Mouse (Mus musculus) forebrain, embryonic 14.5 days (tissue): ENCODE data around the gene Abca14. TPM values are rescaled to one million over a fixed set of nuclear protein-coding genes. Genes with fewer than 3 reads are reported as not detected.
A peak's percentile ranks its signal among the peaks of the same experiment; 100 is the strongest.

Source experiments
- ATAC-seq: fragments of 200-750 bp; cut with Nextera tagmentation; 2 replicates; pipeline ENCODE4 v1.8.0; 2017; ENCODE audit warnings: mild to moderate bottlenecking, moderate library complexity
- DNase-seq: peaks from one replicate; pipeline ENCODE4 v3.0.0-alpha.2; 2015; ENCODE audit warnings: low spot score
- H3K27ac ChIP-seq: fragments of 300-500 bp; sonication (generic); 2 replicates; pipeline ENCODE4 v1.5.1; 2014; ENCODE audit warnings: low read depth, mild to moderate bottlenecking, control low read depth, low read length, moderate library complexity
- H3K27me3 ChIP-seq: fragments of 300-500 bp; sonication (generic); replicated peaks from 2 replicates; pipeline ENCODE4 v1.6.1; 2014; ENCODE audit warnings: low read length, control low read depth, mixed read lengths; ENCODE audit not compliant: control insufficient read depth, insufficient read depth
- H3K36me3 ChIP-seq: fragments of 300-500 bp; sonication (generic); 2 replicates; pipeline ENCODE4 v1.6.1; 2014; ENCODE audit warnings: low read length, control low read depth; ENCODE audit not compliant: control insufficient read depth, insufficient read depth
- H3K4me1 ChIP-seq: fragments of 300-500 bp; sonication (generic); 2 replicates; pipeline ENCODE4 v1.6.1; 2014; ENCODE audit warnings: antibody characterized with exemption, low read length, control low read depth; ENCODE audit not compliant: control insufficient read depth, insufficient read depth
- H3K4me2 ChIP-seq: fragments of 300-500 bp; sonication (generic); 2 replicates; pipeline ENCODE4 v1.6.1; 2014; ENCODE audit warnings: mild to moderate bottlenecking, control low read depth, low read length
- H3K4me3 ChIP-seq: fragments of 300-500 bp; sonication (generic); 2 replicates; pipeline ENCODE4 v1.5.1; 2014; ENCODE audit warnings: low read depth, low read length, control low read depth
- H3K9ac ChIP-seq: fragments of 300-500 bp; sonication (generic); 2 replicates; pipeline ENCODE4 v1.6.1; 2014; ENCODE audit warnings: mild to moderate bottlenecking, low read length, control low read depth, moderate library complexity
- H3K9me3 ChIP-seq: fragments of 300-500 bp; sonication (generic); replicated peaks from 2 replicates; pipeline ENCODE4 v1.6.1; 2016; ENCODE audit warnings: low read length, control low read depth, mixed read lengths; ENCODE audit not compliant: control insufficient read depth
- WGBS: fragments of 180-500 bp; shearing (Covaris S2); extraction: QIAGEN DNeasy Blood & Tissue Kit; methylation state at CpG from one replicate; pipeline ENCODE4 v1.1.7; 2014; 5-methylcytosine and 5-hydroxymethylcytosine counted together
- polyA plus RNA-seq: library from polyadenylated mRNA; unstranded; fragments of >200 nt; fragmentation: Nextera tagmentation; extraction: Ambion mirVana; gene quantifications from 2 replicates; pipeline ENCODE4 v1.2.1, GENCODE M21; 2014

Gene Abca14
- polyA plus RNA-seq, 1 experiment from 2014 or later = not detected

DNA sequence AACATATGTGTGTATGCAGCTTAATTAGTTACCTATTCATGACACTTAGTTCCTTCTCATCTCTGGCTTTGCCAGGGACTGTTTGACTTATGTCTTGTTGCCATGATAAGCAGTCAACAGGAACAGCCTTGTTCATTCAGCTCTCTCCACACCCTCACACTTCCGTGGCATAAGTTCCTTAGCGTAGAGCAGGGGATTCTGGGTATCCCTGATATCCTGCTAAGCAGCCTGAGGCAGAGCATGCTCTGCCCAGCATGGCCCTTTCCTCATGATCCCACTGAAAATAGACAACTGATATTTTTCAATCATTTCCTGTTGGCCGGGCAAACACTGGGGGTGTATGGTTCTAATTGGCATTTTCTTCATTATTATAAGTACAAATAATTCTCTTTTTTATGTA, 26.1 kb upstream of the Abca14 start:
- Histone ChIP-seq H3K4me1 (no peaks in the 10 kb centered on the region), H3K27ac (no peak overlapping the region), H3K9ac (no peak overlapping the region), H3K9me3 (no peaks in the 10 kb centered on the region), H3K4me2 (no peak overlapping the region), H3K4me3 (no peak overlapping the region), H3K27me3 (no peaks in the 10 kb centered on the region), H3K36me3 (no peaks in the 10 kb centered on the region)
- no peak for ATAC-seq
- 86% methylated on average over 3 of the region's 3 CpGs for WGBS
- DNase-seq = no peak

DNA sequence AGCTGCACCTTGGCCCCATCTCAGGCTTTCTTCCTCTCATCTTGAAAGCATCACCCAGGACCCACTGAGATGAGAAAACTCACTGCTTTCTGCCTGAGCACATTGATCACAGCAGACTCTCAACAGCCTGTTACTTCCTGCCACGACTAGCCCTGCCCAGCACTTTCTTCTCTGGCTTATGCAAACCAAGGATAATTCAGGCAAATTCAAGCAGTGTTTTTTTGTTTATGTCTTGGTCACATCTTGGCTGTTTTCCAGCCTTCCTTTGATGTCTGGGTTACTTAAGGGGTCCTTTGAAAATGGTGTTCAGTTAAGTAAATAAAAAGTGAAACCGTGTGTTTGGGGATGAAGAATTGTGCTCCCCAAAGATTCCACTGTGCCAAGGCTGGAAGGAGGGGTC, 24.8 kb upstream of the Abca14 start:
- no peak overlapping the region for H3K9ac ChIP-seq
- no peaks in the 10 kb centered on the region for H3K9me3 ChIP-seq
- H3K4me3 ChIP-seq = no peak overlapping the region
- H3K27me3 ChIP-seq = no peaks in the 10 kb centered on the region
- H3K4me1 ChIP-seq = no peaks in the 10 kb centered on the region
- no peak; the same call in 1 of the 2 replicates for ATAC-seq
- no peak overlapping the region for H3K4me2 ChIP-seq
- H3K27ac ChIP-seq = no peak overlapping the region
- 12% methylated on average over 2 of the region's 2 CpGs for WGBS
- H3K36me3 ChIP-seq = no peaks in the 10 kb centered on the region
- peak; percentile 61 for DNase-seq

DNA sequence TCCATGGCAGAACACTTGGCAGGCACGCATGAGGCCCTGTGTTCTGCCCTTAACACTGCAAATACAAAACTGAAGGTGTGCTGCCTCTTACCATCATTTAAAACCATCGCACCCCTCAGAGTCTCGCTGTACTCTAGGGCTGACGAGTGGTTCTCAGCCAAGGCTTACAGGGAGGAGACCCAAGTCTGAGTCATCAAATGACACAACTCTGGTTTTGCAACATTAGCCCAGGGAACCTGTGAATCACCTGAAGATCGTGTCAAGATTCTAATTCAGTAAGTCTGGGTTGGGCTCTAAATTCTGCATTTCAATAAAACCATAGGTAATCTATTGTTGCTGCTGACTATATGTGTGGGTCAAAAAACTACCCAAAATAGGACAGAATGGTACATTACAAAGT, 23.2 kb upstream of the Abca14 start:
- no peak for ATAC-seq
- Histone ChIP-seq H3K27ac (no peak overlapping the region), H3K4me1 (no peaks in the 10 kb centered on the region), H3K27me3 (no peaks in the 10 kb centered on the region), H3K4me2 (no peak overlapping the region), H3K9me3 (no peaks in the 10 kb centered on the region), H3K9ac (no peak overlapping the region), H3K4me3 (no peak overlapping the region), H3K36me3 (no peaks in the 10 kb centered on the region)
- WGBS = 89% methylated on average over 5 of the region's 5 CpGs
- DNase-seq = no peak

DNA sequence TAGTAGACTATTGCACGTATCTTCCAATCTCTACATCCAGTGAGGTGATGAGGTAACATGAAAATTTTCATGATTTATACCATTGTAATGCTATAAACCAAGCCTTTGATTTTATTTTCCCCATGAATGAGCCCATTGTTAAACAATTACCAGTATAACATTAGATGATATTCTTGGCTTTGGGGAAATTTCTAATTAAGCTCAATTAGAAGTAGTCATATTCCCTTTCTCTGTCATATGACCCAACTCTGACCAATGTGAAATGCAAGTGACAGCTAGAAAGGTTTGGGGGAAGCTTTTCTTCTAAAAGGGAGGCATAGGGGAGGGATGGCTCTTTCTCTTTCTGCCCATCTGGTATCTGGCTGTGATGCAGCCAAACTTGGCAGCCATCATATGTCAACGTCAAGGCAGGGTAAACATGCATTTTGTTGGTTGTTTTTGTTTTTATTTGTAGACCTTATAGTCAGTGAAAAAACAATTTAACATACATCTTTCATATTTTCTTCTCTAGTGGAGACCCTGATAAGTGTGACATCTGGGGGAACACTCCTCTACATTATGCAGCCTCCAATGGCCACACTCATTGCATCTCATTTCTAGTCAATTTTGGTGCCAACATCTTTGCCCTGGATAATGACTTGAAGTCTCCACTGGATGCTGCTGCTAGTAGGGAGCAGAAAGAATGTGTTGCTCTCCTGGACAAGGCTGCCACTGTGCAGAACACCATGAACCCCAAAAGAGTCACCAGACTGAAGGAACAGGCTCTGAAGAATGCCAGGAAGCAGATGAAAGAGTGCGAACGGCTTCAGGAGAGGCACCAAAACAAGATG, 22.1 kb upstream of the Abca14 start:
- Histone ChIP-seq H3K27me3 (no peaks in the 10 kb centered on the region), H3K9me3 (no peaks in the 10 kb centered on the region), H3K9ac (no peak overlapping the region), H3K36me3 (no peaks in the 10 kb centered on the region), H3K4me3 (no peak overlapping the region), H3K4me2 (no peak overlapping the region), H3K4me1 (no peaks in the 10 kb centered on the region), H3K27ac (0 out of 2 replicates have a peak overlapping the region, but pooled peaks have one; percentile 15)
- 89% methylated on average over 4 of the region's 4 CpGs for WGBS
- DNase-seq = peak; percentile 48
- ATAC-seq = peak; percentile 48; the same call in 1 of the 2 replicates

DNA sequence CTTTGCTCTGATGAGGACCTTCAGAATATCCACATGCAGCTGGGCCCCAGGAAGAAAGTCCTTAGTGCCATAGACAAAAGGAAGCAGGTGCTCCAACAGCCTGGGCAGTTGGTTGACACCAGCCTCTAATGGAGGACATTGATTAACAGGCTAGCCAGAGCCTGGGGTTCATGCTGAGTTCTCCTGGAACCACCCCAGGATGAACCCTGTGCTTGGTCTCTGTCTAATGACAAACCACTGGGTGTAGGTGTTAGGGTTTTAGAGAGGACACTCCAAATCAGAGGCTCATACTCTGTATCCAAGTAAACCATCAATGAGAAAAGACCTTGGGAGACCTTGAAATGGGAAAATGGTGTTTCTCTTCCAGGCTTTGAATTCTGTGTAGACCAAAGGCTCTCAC, 20.9 kb upstream of the Abca14 start:
- no peaks in the 10 kb centered on the region for H3K27me3 ChIP-seq
- H3K9ac ChIP-seq = no peak overlapping the region
- no peak overlapping the region for H3K4me3 ChIP-seq
- ATAC-seq = no peak
- H3K4me2 ChIP-seq = no peak overlapping the region
- H3K4me1 ChIP-seq = no peaks in the 10 kb centered on the region
- no peak for DNase-seq
- no peaks in the 10 kb centered on the region for H3K36me3 ChIP-seq
- H3K9me3 ChIP-seq = no peaks in the 10 kb centered on the region
- no peak overlapping the region for H3K27ac ChIP-seq

DNA sequence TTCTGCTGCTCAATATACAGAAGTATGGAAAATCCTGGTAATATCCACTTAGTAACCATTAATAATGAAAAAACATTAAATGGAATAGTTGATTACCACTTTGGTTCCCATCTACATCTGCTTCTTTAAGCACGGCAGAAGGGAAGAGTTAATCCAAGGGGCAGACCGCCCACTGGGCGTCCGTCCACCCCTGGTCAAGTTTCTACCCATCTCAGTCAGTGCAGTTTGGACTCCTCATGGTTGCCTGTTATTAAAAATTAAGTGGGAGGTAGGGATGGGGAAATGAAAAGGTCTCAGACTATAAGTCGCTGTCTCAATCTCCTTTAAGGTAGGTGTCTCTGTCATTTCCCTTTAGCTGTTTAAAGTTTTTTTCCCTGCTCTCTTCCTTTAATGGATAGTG, 14.8 kb upstream of the Abca14 start:
- no peaks in the 10 kb centered on the region for H3K9me3 ChIP-seq

DNA sequence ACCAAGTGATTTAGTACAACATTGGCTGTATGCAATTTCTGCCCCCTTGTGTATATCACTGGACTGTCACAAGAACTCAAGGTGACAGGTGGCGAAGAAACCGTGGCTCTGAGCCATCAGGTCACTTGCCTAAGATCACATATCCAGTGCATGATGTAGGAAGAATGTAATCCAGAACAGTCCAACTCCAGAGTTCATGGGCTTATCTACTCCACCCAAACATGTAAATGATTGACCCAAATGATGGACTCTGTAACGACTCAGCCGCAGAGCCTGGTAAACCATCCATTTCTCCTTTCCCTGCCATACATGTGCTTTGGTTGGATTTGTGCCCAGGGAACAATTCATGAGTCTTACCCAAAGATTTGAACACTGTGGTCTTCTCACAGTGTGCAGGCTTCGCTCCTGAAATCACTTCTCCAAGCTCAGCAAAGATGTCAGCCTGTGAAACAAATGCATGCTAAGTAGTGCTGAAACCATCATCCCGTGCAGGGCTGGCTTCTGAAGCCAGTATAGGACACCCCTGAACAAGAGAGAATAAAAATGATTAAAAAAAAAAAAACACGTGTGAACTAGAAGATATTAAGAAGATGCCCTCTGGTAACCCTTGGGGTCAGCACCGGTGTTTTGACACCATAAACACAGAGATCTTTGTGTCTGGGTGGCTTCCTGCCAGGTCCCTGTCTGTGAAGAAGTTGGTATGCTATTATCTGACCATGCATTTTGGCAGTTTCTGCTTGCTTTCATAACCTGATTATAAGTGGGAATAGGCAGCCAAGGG, 14.2 kb upstream of the Abca14 start:
- Histone ChIP-seq H3K27me3 (no peaks in the 10 kb centered on the region), H3K4me1 (peaks cover 3% of the 10 kb centered on the region; the same call in 1 of the 2 replicates), H3K9me3 (no peaks in the 10 kb centered on the region), H3K4me3 (no peak overlapping the region), H3K9ac (no peak overlapping the region), H3K4me2 (no peak overlapping the region), H3K27ac (no peak overlapping the region), H3K36me3 (no peaks in the 10 kb centered on the region)
- ATAC-seq = no peak
- 74% methylated on average over 8 of the region's 8 CpGs for WGBS
- DNase-seq = no peak

More for the DNA sequence above, 14.8 kb upstream of the Abca14 start:
- no peaks in the 10 kb centered on the region for H3K27me3 ChIP-seq
- DNase-seq (no peak), ATAC-seq (no peak)
- no peaks in the 10 kb centered on the region for H3K36me3 ChIP-seq
- H3K27ac ChIP-seq = no peak overlapping the region
- H3K9ac ChIP-seq = no peak overlapping the region
- WGBS = 94% methylated on average over 5 of the region's 5 CpGs
- no peak overlapping the region for H3K4me3 ChIP-seq
- H3K4me1 ChIP-seq = peaks cover 3% of the 10 kb centered on the region; the same call in 1 of the 2 replicates
- no peak overlapping the region for H3K4me2 ChIP-seq

DNA sequence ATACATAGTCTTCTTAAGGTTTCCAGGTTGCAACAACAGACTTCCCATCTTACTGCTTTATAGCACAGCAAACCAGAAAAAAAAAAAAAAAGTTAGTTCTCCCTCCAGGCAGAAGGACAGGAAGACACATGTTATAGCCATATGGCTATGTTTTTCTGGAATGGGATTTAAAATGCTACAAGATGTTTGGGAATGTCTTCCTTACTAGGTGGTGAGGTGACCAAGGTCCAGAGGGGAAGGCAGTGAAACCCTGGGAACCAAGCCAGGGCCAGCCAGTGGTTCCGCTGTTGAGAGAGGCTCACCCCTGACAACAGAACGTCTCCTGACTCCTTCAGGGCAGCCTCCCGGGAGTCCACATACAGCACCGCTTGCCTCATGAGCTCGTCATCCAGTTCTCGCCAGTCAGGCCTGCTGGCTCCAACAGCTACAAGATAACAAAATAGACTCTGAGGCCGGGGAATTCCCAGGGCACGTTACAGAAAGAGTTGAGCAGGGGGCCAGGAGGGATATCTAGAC, 13.6 kb upstream of the Abca14 start:
- Histone ChIP-seq H3K27ac (0 out of 2 replicates have a peak overlapping the region, but pooled peaks have one; percentile 44), H3K9me3 (no peaks in the 10 kb centered on the region), H3K27me3 (no peaks in the 10 kb centered on the region), H3K4me1 (peaks cover 3% of the 10 kb centered on the region; the same call in 1 of the 2 replicates), H3K4me2 (no peak overlapping the region), H3K4me3 (no peak overlapping the region), H3K9ac (no peak overlapping the region), H3K36me3 (no peaks in the 10 kb centered on the region)
- ATAC-seq = 0 out of 2 replicates have a peak, but pooled peaks have one; percentile 32
- DNase-seq = peak; percentile 22
- 73% methylated on average over 8 of the region's 8 CpGs for WGBS
